Mouse (Mus musculus) myocyte (in vitro differentiated cells): ENCODE results near the gene Cyp2d22. TPM values are rescaled to one million over a fixed set of nuclear protein-coding genes. Genes with fewer than 3 reads are reported as not detected.

Experiments used
- H3K27me3 ChIP-seq: one replicate; pipeline ENCODE4 v1.6.1; 2011; ENCODE audit not compliant: control insufficient read depth, insufficient read depth, insufficient read length
- H3K36me3 ChIP-seq: one replicate; pipeline ENCODE4 v1.6.1; 2011; ENCODE audit not compliant: control insufficient read depth, insufficient read depth
- H3K4me2 ChIP-seq: one replicate; pipeline ENCODE4 v1.6.1; 2011; ENCODE audit warnings: low read depth, control low read depth
- H3K4me3 ChIP-seq: one replicate; pipeline ENCODE4 v1.5.1; 2011; ENCODE audit warnings: mild to moderate bottlenecking, control low read depth, moderate library complexity
- H3K79me2 ChIP-seq: one replicate; pipeline ENCODE4 v1.6.1; 2011; ENCODE audit not compliant: control insufficient read depth, insufficient read depth
- H3ac ChIP-seq: one replicate; pipeline ENCODE4 v1.6.1; 2011; ENCODE audit not compliant: control insufficient read depth, insufficient read length
- CEBPB ChIP-seq: IDR thresholded peaks from 2 replicates; pipeline ENCODE4 v1.6.1; 2011; ENCODE audit warnings: mild to moderate bottlenecking, moderate library complexity; ENCODE audit not compliant: poor library complexity, insufficient read depth, severe bottlenecking
- E2F4 ChIP-seq: IDR thresholded peaks from one replicate; pipeline ENCODE4 v1.6.1; 2011; ENCODE audit warnings: mild to moderate bottlenecking, control low read depth, moderate library complexity; ENCODE audit not compliant: insufficient read depth
- MAX ChIP-seq: IDR thresholded peaks from one replicate; pipeline ENCODE4 v1.6.1; 2011; ENCODE audit warnings: low read depth, mild to moderate bottlenecking, control low read depth
- MYOD1 ChIP-seq, 3 experiments: IDR thresholded peaks; one replicate each; pipeline ENCODE4 v1.6.1; 2011; ENCODE audit warnings: control low read depth in 2 of 3, low read depth in 2 of 3, mild to moderate bottlenecking in 2 of 3, moderate library complexity in 1 of 3; ENCODE audit not compliant: insufficient read length in 2 of 3, control insufficient read depth in 1 of 3
- MYOG ChIP-seq, 3 experiments: IDR thresholded peaks; one replicate each; pipeline ENCODE4 v1.6.1; 2011; ENCODE audit warnings: control low read depth in 2 of 3, low read depth in 2 of 3, mild to moderate bottlenecking in 2 of 3; ENCODE audit not compliant: insufficient read length in 2 of 3, control insufficient read depth in 1 of 3, insufficient read depth in 1 of 3
- POLR2A ChIP-seq: IDR thresholded peaks from one replicate; pipeline ENCODE4 v1.6.1; 2011; ENCODE audit warnings: low read depth, mild to moderate bottlenecking, control low read depth, moderate library complexity; ENCODE audit not compliant: insufficient read length
- POLR2AphosphoS2 ChIP-seq: IDR thresholded peaks from one replicate; pipeline ENCODE4 v1.6.1; 2011; ENCODE audit warnings: low read depth, control low read depth; ENCODE audit not compliant: insufficient read length
- REST ChIP-seq: IDR thresholded peaks from one replicate; pipeline ENCODE4 v1.6.1; 2011; ENCODE audit warnings: mild to moderate bottlenecking, control low read depth, moderate library complexity; ENCODE audit not compliant: insufficient read depth, insufficient read length
- SRF ChIP-seq: IDR thresholded peaks from one replicate; pipeline ENCODE4 v1.6.1; 2011; ENCODE audit warnings: low read depth; ENCODE audit not compliant: control insufficient read depth, insufficient read length
- TCF12 ChIP-seq: IDR thresholded peaks from one replicate; pipeline ENCODE4 v1.6.1; 2011; ENCODE audit warnings: mild to moderate bottlenecking, control low read depth; ENCODE audit not compliant: poor library complexity, insufficient read depth, severe bottlenecking
- TCF3 ChIP-seq: IDR thresholded peaks from one replicate; pipeline ENCODE4 v1.6.1; 2011; ENCODE audit warnings: low read depth, control low read depth; ENCODE audit not compliant: insufficient read length
- USF1 ChIP-seq: IDR thresholded peaks from one replicate; pipeline ENCODE4 v1.6.1; 2011; ENCODE audit warnings: low read depth, mild to moderate bottlenecking, control low read depth, moderate library complexity
- polyA plus RNA-seq: library from polyadenylated mRNA; unstranded; fragments of >200 nt; fragmentation: generic; extraction: Trizol; gene quantifications from one replicate; pipeline ENCODE4 v1.2.1, GENCODE M21; 2012; ENCODE audit warnings: missing spikeins

Gene Cyp2d22
- polyA plus RNA-seq, 1 experiment = 2.4 TPM

GRCm38 (mm10) chr15:82353745-82354113, 26.3 kb downstream of the Cyp2d22 start:
- H3K4me2 ChIP-seq = peak overlapping the region; percentile 77
- no peak for TF ChIP-seq USF1
- no peak for TF ChIP-seq POLR2AphosphoS2
- peak overlapping the region; percentile 86 for H3K4me3 ChIP-seq
- H3K79me2 ChIP-seq = peaks cover 29% of the 10 kb centered on the region
- peak overlapping the region; percentile 39 for H3ac ChIP-seq
- H3K27me3 ChIP-seq = no peaks in the 10 kb centered on the region
- peaks cover 24% of the 10 kb centered on the region for H3K36me3 ChIP-seq

GRCm38 (mm10) chr15:82353078-82353744, 26.8 kb downstream of the Cyp2d22 start:
- TF ChIP-seq POLR2AphosphoS2 (no peak), TCF12 (no peak), CEBPB (no peak), USF1 (no peak), MYOG (IDR thresholded peaks at IDR 0.05; ENCODE audit: control insufficient read depth in 1 of 3, insufficient read depth in 1 of 3, insufficient read length in 2 of 3, low read depth in 2 of 3) (no peak), MAX (no peak), REST (no peak), POLR2A (no peak), MYOD1 (IDR thresholded peaks at IDR 0.05; ENCODE audit: control insufficient read depth in 1 of 3, insufficient read length in 2 of 3, low read depth in 2 of 3) (no peak), TCF3 (no peak), SRF (no peak), E2F4 (no peak)
- Histone ChIP-seq H3ac (peak overlapping the region; percentile 39), H3K4me2 (peak overlapping the region; percentile 77), H3K4me3 (peak overlapping the region; percentile 86), H3K79me2 (peaks cover 34% of the 10 kb centered on the region), H3K27me3 (no peaks in the 10 kb centered on the region), H3K36me3 (peaks cover 30% of the 10 kb centered on the region)

- Histone ChIP-seq H3ac (no peak overlapping the region), H3K79me2 (peaks cover 51% of the 10 kb centered on the region), H3K27me3 (no peaks in the 10 kb centered on the region), H3K4me2 (peak overlapping the region; percentile 77), H3K4me3 (no peak overlapping the region), H3K36me3 (peaks cover 34% of the 10 kb centered on the region)
- TF ChIP-seq USF1 = no peak
- TF ChIP-seq POLR2AphosphoS2 = peak; percentile 5
Measured at GRCm38 (mm10) chr15:82351480-82351879, 28.6 kb downstream of the Cyp2d22 start.

GRCm38 (mm10) chr15:82350349-82350748, 29.7 kb downstream of the Cyp2d22 start:
- peaks cover 34% of the 10 kb centered on the region for H3K36me3 ChIP-seq
- no peak overlapping the region for H3K4me3 ChIP-seq
- TF ChIP-seq POLR2AphosphoS2 = peak; percentile 91
- no peak for TF ChIP-seq REST
- TF ChIP-seq MAX = no peak
- H3K27me3 ChIP-seq = no peaks in the 10 kb centered on the region
- peaks cover 55% of the 10 kb centered on the region for H3K79me2 ChIP-seq
- no peak overlapping the region for H3ac ChIP-seq
- H3K4me2 ChIP-seq = no peak overlapping the region

GRCm38 (mm10) chr15:82348999-82349341, 31.1 kb downstream of the Cyp2d22 start:
- Histone ChIP-seq H3K36me3 (peaks cover 34% of the 10 kb centered on the region), H3K4me2 (no peak overlapping the region)
- TF ChIP-seq REST = no peak
- no peak for TF ChIP-seq MAX
- no peak for TF ChIP-seq POLR2AphosphoS2
- no peak for TF ChIP-seq CEBPB
- no peak for TF ChIP-seq POLR2A
- no peak for TF ChIP-seq SRF
- TF ChIP-seq MYOD1 (IDR thresholded peaks at IDR 0.05; ENCODE audit: control insufficient read depth in 1 of 3, insufficient read length in 2 of 3, low read depth in 2 of 3) = no peak
- no peak for TF ChIP-seq MYOG (IDR thresholded peaks at IDR 0.05; ENCODE audit: control insufficient read depth in 1 of 3, insufficient read depth in 1 of 3, insufficient read length in 2 of 3, low read depth in 2 of 3)
- TF ChIP-seq TCF12 = no peak
- no peak for TF ChIP-seq USF1
- no peak for TF ChIP-seq E2F4
- TF ChIP-seq TCF3 = no peak

More at GRCm38 (mm10) chr15:82348999-82349341, 31.1 kb downstream of the Cyp2d22 start:
- Histone ChIP-seq H3K4me3 (no peak overlapping the region), H3ac (no peak overlapping the region), H3K79me2 (peaks cover 55% of the 10 kb centered on the region), H3K27me3 (no peaks in the 10 kb centered on the region)
